Mouse (Mus musculus) CD4-positive, CD25-positive, alpha-beta regulatory T cell, adult 9 weeks (primary cell): Measurements from ENCODE around the gene Zcchc2. TPM values are rescaled to one million over a fixed set of nuclear protein-coding genes. Genes with fewer than 3 reads are reported as not detected.

ENCODE experiments used
- polyA plus RNA-seq: library from polyadenylated mRNA; unstranded; fragments of 100-300 nt; shearing (Covaris generic); gene quantifications from one replicate; pipeline ENCODE4 v1.2.1, GENCODE M21; 2017

Gene Zcchc2
- polyA plus RNA-seq: 5.1 TPM

DNA sequence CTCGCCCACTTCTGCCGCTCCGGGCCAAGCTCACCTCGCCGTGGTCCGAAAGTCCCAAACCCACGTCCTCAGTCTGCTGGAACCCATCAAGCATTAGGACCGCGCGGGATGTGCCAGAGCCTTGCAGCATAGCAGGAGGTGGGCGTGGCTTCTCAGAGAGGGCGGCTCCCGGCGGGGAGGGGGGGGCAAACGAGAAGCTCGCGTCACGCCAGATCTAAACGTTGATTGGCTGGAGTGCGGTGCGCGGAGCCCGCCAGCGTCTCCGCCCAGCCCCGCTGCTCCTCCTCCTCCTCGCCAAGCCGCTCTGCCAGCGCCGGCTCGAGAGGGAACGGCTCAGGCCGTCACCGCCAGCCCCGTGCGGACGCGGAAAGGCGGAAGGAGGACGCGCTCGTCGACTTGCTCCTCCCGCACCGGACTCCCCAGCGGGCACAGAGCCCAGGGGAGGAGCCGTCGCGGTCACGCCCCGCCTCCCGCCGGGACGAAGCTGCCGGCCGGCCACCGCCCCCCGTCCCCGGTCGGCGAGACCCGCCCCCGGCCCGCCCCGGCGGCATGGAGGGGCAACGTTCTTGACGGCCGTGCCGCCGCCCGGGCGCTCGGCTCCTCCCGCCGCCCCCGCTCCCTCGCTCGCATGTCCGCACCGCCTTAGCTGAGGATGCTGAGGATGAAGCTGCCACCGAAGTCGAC is at the start of gene Zcchc2:
TSS of gene Zcchc2 (plus strand) at position 269 of the 684 bp plus-strand sequence.

Other genes starting within 250 kb of the Zcchc2 start
- gene Tnfrsf11a, start 209.7 kb upstream of the Zcchc2 start, polyA plus RNA-seq: not detected
- 14.9 TPM for gene Phlpp1, start 181.3 kb downstream of the Zcchc2 start, polyA plus RNA-seq